Mouse (Mus musculus) frontal cortex, postnatal 25 days (tissue): ENCODE results near the gene 1700001P01Rik.
A peak's percentile ranks its signal among the peaks of the same experiment; 100 is the strongest.
"Not testable (repeated sequence)": the region's sequence is repeated elsewhere in the genome, so short reads cannot be mapped to it uniquely, and the experiment has no call there.

Experiments
- DNase-seq, 2 experiments: peaks; one replicate each; pipeline ENCODE4 v3.0.0; 2022; ENCODE audit warnings: low spot score in 2 of 2

1700001P01Rik gene

DNA sequence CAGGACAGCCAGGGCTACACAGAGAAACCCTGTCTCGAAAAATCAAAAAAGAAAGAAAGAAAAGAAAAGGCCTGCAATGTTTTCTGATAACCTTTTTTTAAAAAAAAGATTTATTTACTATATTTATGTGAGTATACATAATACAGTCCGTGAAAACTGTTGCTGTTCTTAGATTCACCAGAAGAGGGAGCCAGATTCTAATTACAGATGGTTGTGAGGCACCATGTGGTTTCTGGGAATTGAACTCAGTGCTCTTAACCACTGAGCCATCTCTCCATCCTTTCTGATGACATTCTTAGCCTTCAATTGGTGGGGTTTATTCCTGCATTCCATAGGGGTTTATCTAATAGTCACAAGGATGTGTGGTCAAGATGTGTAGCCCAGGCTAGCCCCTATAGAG lies 17.4 kb upstream of the 1700001P01Rik start:
- DNase-seq: no peak

DNA sequence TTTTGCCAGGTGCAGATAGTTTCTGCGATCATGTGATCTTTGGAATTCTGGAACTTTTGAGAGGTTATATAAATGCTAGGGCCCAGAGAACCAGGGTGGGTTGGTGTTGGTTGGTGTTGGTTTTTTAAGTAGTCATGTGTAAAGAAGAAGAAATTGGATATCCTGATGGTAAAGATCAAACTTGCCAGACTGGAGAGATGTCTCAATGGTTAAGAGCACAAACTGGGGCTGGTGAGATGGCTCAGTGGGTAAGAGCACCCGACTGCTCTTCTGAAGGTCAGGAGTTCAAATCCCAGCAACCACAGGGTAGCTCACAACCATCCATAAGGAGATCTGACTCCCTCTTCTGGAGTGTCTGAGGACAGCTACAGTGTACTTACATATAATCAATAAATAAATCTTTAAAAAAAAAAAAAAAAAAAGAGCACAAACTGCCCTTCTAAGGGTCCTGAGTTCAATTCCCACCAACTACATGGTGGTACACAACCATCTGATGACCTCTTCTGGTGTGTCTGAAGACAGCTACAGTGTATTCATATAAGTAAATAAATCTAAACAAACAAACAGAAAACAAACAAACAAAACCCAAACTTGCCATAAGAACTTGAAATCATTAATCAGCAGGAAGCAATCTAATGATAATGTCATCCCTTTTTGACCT lies 15.2 kb upstream of the 1700001P01Rik start:
- DNase-seq: not testable (repeated sequence)

DNA sequence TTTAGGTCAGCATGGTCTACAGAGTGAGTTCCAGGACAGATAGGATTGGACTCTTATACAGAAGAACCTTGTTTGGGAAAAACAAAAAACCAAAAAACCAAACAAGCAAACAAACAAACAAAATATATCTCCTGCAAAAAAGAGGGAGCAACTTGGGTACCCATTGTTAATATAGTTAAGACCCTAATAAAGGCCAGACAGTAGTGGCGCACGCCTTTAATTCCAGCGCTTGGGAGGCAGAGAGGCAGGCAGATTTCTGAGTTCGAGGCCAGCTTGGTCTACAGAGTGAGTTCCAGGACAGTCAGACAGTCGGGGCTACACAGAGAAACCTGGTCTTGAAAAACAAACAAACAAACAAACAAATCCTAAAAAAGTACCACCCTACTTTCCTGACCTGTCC lies 14.0 kb upstream of the 1700001P01Rik start:
- no peak for DNase-seq

GRCm38 (mm10) chr11:97787961-97788360 lies 12.2 kb upstream of the 1700001P01Rik start:
- DNase-seq: no peak

GRCm38 (mm10) chr11:97782564-97782895 lies 6.8 kb upstream of the 1700001P01Rik start:
- no peak for DNase-seq

- DNase-seq: peak; percentile 99 to 100
Measured at GRCm38 (mm10) chr11:97781832-97782563, 6.3 kb upstream of the 1700001P01Rik start, which contains the start of gene Rpl23. Gene Rpl23 (minus strand): TSS chr11:97782437.

- no peak for DNase-seq
Measured at GRCm38 (mm10) chr11:97781478-97781831, 5.7 kb upstream of the 1700001P01Rik start.

- DNase-seq: no peak
Measured at GRCm38 (mm10) chr11:97779968-97780701, 4.4 kb upstream of the 1700001P01Rik start.

- no peak for DNase-seq
Measured at GRCm38 (mm10) chr11:97778918-97779317, 3.2 kb upstream of the 1700001P01Rik start.

GRCm38 (mm10) chr11:97777129-97777529 lies 1.4 kb upstream of the 1700001P01Rik start:
- DNase-seq: no peak

GRCm38 (mm10) chr11:97776497-97777128 lies 895 bp upstream of the 1700001P01Rik start:
- DNase-seq: no peak

- no peak for DNase-seq
Measured at GRCm38 (mm10) chr11:97775186-97775585, 532 bp downstream of the 1700001P01Rik start.

- DNase-seq: no peak
Measured at GRCm38 (mm10) chr11:97771410-97771809, 4.3 kb downstream of the 1700001P01Rik start.

DNA sequence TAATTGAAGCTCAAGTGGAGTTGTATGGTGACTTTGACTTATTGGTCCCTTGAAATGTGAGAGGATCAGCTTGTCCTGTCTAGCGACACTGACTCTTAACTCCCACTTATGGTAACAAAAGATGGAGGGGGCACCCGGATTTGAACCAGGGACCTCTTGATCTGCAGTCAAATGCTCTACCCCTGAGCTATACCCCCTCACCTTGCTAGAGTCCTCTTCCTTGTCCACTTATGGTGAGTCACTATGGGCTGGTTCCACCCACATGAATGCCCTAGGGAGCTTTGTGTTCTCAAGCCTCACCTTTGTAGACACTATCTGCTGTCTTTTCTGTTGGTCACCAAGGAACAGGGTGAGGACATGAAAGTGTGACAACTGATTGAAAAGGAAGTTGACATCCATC lies 6.0 kb downstream of the 1700001P01Rik start:
- no peak for DNase-seq

GRCm38 (mm10) chr11:97766154-97766881 lies 9.4 kb downstream of the 1700001P01Rik start, which contains the start of gene Cwc25:
Gene Cwc25 (minus strand): TSS chr11:97766556.
- peak; percentile 88 to 90 for DNase-seq

- DNase-seq: no peak
Measured at GRCm38 (mm10) chr11:97761638-97762037, 14.1 kb downstream of the 1700001P01Rik start.

GRCm38 (mm10) chr11:97758942-97759341 lies 16.8 kb downstream of the 1700001P01Rik start:
- DNase-seq: no peak

- no peak for DNase-seq
Measured at GRCm38 (mm10) chr11:97758125-97758524, 17.6 kb downstream of the 1700001P01Rik start.

GRCm38 (mm10) chr11:97753277-97753676 lies 22.4 kb downstream of the 1700001P01Rik start:
- DNase-seq: peak in 1 of 2 experiments; percentile 30

DNA sequence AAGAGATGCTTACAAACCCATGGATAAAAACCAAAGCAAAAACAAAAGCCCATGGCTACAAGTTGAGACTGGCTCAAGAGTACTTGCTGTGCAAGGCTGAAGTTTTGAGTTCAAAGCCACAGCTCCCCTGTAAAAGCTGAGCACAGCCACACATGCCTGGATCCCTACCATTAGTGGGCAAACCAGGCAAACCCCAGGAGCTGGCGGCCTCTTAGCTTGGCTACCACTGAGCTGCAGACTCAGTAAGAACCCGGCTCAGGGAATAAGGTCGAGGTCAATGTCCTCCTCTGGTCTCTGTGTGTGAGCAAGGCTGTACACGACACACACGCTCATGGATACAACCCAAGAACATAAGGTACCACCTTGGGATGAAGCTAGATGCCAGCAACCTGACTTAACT lies 27.2 kb downstream of the 1700001P01Rik start:
- no peak for DNase-seq

DNA sequence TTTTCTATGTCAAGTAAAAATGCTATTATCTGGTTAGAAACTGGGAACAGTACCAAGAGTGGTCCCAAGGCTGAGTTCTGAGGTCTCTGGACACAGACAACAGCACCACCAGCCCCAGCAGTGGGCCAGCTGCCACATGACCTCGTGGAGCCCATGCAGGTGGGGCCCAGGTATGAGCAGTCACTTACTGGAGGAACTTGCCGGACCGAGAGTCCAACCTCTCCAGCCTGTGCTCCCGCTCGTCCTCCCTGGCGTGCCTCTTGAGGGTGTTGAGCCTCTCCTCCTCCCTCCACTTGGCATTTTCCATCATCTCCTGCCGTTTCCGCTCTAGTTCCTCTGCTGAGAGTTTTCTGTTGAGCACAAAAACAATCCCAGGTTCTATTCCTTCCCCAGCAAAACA lies 27.9 kb downstream of the 1700001P01Rik start:
- DNase-seq: no peak
